Mouse (Mus musculus) olfactory bulb, adult 2 months (tissue): Measurements from ENCODE around the gene Pde3a.

Experiments used
- CTCF ChIP-seq: fragments of 200-500 bp; IDR thresholded peaks from 2 replicates; pipeline ENCODE4 v1.5.1; 2012; ENCODE audit warnings: low read depth, mild to moderate bottlenecking, low read length, moderate library complexity; ENCODE audit not compliant: insufficient read depth
- POLR2A ChIP-seq: fragments of 200-500 bp; IDR thresholded peaks from 2 replicates; pipeline ENCODE4 v1.6.1; 2012; ENCODE audit warnings: mild to moderate bottlenecking, low read depth, low read length, moderate library complexity; ENCODE audit not compliant: insufficient read depth

DNA sequence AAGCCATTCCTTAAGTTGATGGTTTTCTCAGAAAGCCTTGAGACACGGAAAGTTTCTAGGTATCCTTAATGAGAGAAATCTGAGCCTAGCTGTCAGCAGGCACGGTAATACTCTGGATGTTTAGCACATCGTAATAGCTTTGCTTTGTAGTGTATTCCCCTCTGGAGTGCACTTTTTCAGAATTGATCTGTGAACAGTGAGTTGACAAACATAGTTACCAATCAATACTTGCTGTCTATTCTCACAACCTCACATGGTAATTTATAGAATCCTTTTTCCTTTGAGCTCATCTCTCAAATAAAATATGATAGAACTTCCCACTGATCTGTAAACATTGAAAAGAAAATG is 21.4 kb upstream of the Pde3a start:
- TF ChIP-seq CTCF (no peak), POLR2A (no peak)
